Mouse (Mus musculus): ENCODE results near the gene Foxf1. TPM values are rescaled to one million over a fixed set of nuclear protein-coding genes. Genes with fewer than 3 reads are reported as not detected.

Foxf1 gene
- total and polyA plus RNA-seq, 3 experiments = not detected

DNA sequence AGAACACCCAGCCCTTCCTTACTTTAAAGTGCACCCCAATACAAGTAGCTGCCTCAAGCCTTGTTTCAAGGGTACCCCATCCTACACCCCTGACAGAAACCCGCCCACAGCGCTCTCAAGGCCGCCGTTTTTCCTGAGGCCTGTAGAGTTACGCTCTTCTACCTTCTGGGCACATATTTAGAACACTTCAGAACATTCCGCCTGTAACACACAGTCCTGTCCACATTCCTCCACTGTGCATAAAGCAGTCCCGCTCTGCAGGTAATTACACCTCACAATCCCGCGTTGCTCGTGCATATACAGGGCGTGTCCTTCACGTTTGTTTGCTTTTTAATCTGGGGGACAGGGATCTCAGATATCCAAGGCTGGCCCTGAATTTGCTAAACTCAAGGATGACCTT, 4.2 kb upstream of the Foxf1 start:
- Histone ChIP-seq H3K4me3 (replicated peaks in 1 of 3; ENCODE audit: low read depth in 2 of 3, low read length in 2 of 3, poor library complexity in 1 of 3) (no peak overlapping the region), H3K27me3 (replicated peaks) (peaks cover 71% of the 10 kb centered on the region), H3K4me2 (ENCODE audit: insufficient read depth, low read depth, poor library complexity, severe bottlenecking) (no peak overlapping the region), H3K9ac (ENCODE audit: insufficient read depth, low read depth) (no peak overlapping the region), H3K4me1 (ENCODE audit: control insufficient read depth in 1 of 2, insufficient read depth in 2 of 2) (no peaks in the 10 kb centered on the region), H3K27ac (ENCODE audit: insufficient read depth, low read depth) (no peak overlapping the region), H3K79me2 (replicated peaks; ENCODE audit: control insufficient read depth, extremely low read depth, insufficient read depth, poor library complexity, severe bottlenecking) (no peaks in the 10 kb centered on the region), H3K9me3 (replicated peaks; ENCODE audit: low read length) (peaks cover 26% of the 10 kb centered on the region), H3K36me3 (replicated peaks in 1 of 2; ENCODE audit: control insufficient read depth in 1 of 2, insufficient read depth in 1 of 2, low read length in 1 of 2) (no peaks in the 10 kb centered on the region)
- no peak for TF ChIP-seq ZC3H11A (IDR thresholded peaks at IDR 0.05; ENCODE audit: low read depth, low read length)
- TF ChIP-seq MAZ (IDR thresholded peaks at IDR 0.05; ENCODE audit: low read depth, low read length) = no peak
- TF ChIP-seq JUND (conservative IDR thresholded peaks at IDR 0.05; ENCODE audit: low read depth, low read length) = no peak
- TF ChIP-seq SMC3 (IDR thresholded peaks at IDR 0.05; ENCODE audit: low read depth, low read length) = no peak
- no peak for TF ChIP-seq KAT2A (IDR thresholded peaks at IDR 0.05; ENCODE audit: insufficient replicate concordance, low read length)
- TF ChIP-seq CHD1 (IDR thresholded peaks at IDR 0.05; ENCODE audit: low read depth, low read length) = no peak
- no peak for TF ChIP-seq MEF2A (IDR thresholded peaks at IDR 0.05; ENCODE audit: borderline replicate concordance, low read depth, low read length)
- TF ChIP-seq NRF1 (IDR thresholded peaks at IDR 0.05; ENCODE audit: low read depth, low read length) = no peak
- TF ChIP-seq E2F4 (IDR thresholded peaks at IDR 0.05; ENCODE audit: insufficient replicate concordance, low read depth, low read length) = no peak
- TF ChIP-seq ETS1 (conservative IDR thresholded peaks at IDR 0.05; ENCODE audit: low read depth, low read length) = no peak
- TF ChIP-seq POLR2A (IDR thresholded peaks at IDR 0.05; ENCODE audit: low read depth, low read length) = no peak
- no peak for TF ChIP-seq MAFK (IDR thresholded peaks at IDR 0.05; ENCODE audit: insufficient replicate concordance, low read length)
- TF ChIP-seq TCF12 (IDR thresholded peaks at IDR 0.05; ENCODE audit: low read depth, low read length) = no peak
- no peak for TF ChIP-seq GABPA (IDR thresholded peaks at IDR 0.05; ENCODE audit: insufficient replicate concordance, low read depth, low read length)
- no peak for TF ChIP-seq MAX (IDR thresholded peaks at IDR 0.05; ENCODE audit: low read length)
- TF ChIP-seq POLR2AphosphoS2 (IDR thresholded peaks at IDR 0.05; ENCODE audit: low read depth, low read length) = no peak
- no peak for TF ChIP-seq USF1 (IDR thresholded peaks at IDR 0.05; ENCODE audit: low read depth, low read length)
- TF ChIP-seq PAX5 (IDR thresholded peaks at IDR 0.05; ENCODE audit: low read length) = no peak
- no peak for TF ChIP-seq ZNF384 (IDR thresholded peaks at IDR 0.05; ENCODE audit: low read depth, low read length)
- no peak for TF ChIP-seq USF2 (conservative IDR thresholded peaks at IDR 0.05; ENCODE audit: low read depth, low read length)
- DNase-seq (ENCODE audit: extremely low read depth) = no peak
- in situ Hi-C loops (cut with MboI; ENCODE audit: low pct_ligation_motif_present, low pct_unique_long_range_greater_than_20kb, low sequenced_read_pairs) (no loop called here), dilution Hi-C loops (cut with MboI; ENCODE audit: extremely low pct_ligation_motif_present, extremely low pct_unique_long_range_greater_than_20kb, low sequenced_read_pairs) (no loop called here)

DNA sequence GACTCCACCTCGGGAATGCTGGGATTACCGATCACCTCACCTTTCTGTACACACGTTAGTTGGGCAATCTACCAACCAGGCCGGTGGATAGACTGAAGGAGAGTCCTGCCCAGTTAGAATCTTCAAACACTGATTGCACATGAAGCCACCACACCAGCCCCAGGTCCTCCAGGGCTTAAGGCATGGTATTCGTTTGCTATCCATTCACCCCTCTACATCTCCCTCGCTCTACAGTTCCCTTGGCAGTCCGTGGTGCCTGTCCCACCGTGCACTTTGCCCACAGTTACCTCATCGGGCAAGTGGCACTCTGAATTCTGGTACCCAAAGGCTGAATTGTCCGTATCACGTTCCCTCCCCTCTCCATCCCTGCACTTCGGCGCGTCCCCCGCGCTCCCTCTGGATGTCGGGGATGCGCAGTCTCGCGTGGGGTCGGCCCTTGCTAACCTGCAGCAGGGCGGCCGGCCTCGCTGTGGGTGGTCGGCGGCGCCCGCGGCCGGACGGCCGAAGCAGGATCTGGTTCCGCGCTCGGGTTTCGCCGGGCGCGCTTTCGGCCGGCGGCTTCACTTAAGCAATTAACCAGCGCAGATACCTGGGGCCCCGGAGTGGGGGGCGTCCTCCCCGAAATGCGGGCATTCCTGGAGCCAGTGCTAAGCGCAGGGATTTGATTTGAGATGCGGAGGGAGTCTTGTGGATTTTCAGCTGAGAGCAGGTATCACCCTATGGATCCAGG, 3.7 kb upstream of the Foxf1 start:
- Histone ChIP-seq H3K9ac (ENCODE audit: insufficient read depth, low read depth) (no peak overlapping the region), H3K4me3 (replicated peaks in 1 of 3; ENCODE audit: low read depth in 2 of 3, low read length in 2 of 3, poor library complexity in 1 of 3) (no peak overlapping the region), H3K27me3 (replicated peaks) (peaks cover 67% of the 10 kb centered on the region), H3K4me1 (ENCODE audit: control insufficient read depth in 1 of 2, insufficient read depth in 2 of 2) (no peaks in the 10 kb centered on the region), H3K27ac (ENCODE audit: insufficient read depth, low read depth) (no peak overlapping the region), H3K79me2 (replicated peaks; ENCODE audit: control insufficient read depth, extremely low read depth, insufficient read depth, poor library complexity, severe bottlenecking) (no peaks in the 10 kb centered on the region), H3K4me2 (ENCODE audit: insufficient read depth, low read depth, poor library complexity, severe bottlenecking) (no peak overlapping the region), H3K36me3 (replicated peaks in 1 of 2; ENCODE audit: control insufficient read depth in 1 of 2, insufficient read depth in 1 of 2, low read length in 1 of 2) (no peaks in the 10 kb centered on the region), H3K9me3 (replicated peaks; ENCODE audit: low read length) (peaks cover 29% of the 10 kb centered on the region)
- in situ Hi-C loops (cut with MboI; ENCODE audit: low pct_ligation_motif_present, low pct_unique_long_range_greater_than_20kb, low sequenced_read_pairs) (no loop called here), dilution Hi-C loops (cut with MboI; ENCODE audit: extremely low pct_ligation_motif_present, extremely low pct_unique_long_range_greater_than_20kb, low sequenced_read_pairs) (no loop called here)
- no peak for TF ChIP-seq NRF1 (IDR thresholded peaks at IDR 0.05; ENCODE audit: low read depth, low read length)
- no peak for TF ChIP-seq BHLHE40 (IDR thresholded peaks at IDR 0.05; ENCODE audit: low read depth, low read length)
- no peak for TF ChIP-seq JUN (IDR thresholded peaks at IDR 0.05; ENCODE audit: insufficient read depth, low read depth, low read length)
- no peak for TF ChIP-seq ZC3H11A (IDR thresholded peaks at IDR 0.05; ENCODE audit: low read depth, low read length)
- TF ChIP-seq JUND (conservative IDR thresholded peaks at IDR 0.05; ENCODE audit: low read depth, low read length) = no peak
- DNase-seq (ENCODE audit: extremely low read depth) = no peak

All from CH12.LX (cell line).